Mouse (Mus musculus) forebrain, embryonic 13.5 days (tissue): ENCODE data around the gene Mucl2. TPM values are rescaled to one million over a fixed set of nuclear protein-coding genes. Genes with fewer than 3 reads are reported as not detected.
"Not testable (repeated sequence)": the region's sequence is repeated elsewhere in the genome, so short reads cannot be mapped to it uniquely, and the experiment has no call there.

ENCODE experiments used
- ATAC-seq: fragments of 200-750 bp; cut with Nextera tagmentation; 2 replicates; pipeline ENCODE4 v1.8.0; 2017
- H3K27ac ChIP-seq: fragments of 300-500 bp; sonication (generic); 2 replicates; pipeline ENCODE4 v1.5.1; 2015; ENCODE audit warnings: inconsistent platforms, mild to moderate bottlenecking, moderate library complexity
- H3K27me3 ChIP-seq: fragments of 300-500 bp; sonication (generic); 2 replicates; pipeline ENCODE4 v1.6.1; 2015; ENCODE audit warnings: mild to moderate bottlenecking, inconsistent platforms
- H3K36me3 ChIP-seq: fragments of 300-500 bp; sonication (generic); 2 replicates; pipeline ENCODE4 v1.6.1; 2015; ENCODE audit warnings: mild to moderate bottlenecking, inconsistent platforms; ENCODE audit not compliant: poor library complexity, severe bottlenecking
- H3K4me1 ChIP-seq: fragments of 300-500 bp; sonication (generic); 2 replicates; pipeline ENCODE4 v1.6.1; 2015; ENCODE audit warnings: inconsistent platforms
- H3K4me2 ChIP-seq: fragments of 300-500 bp; sonication (generic); 2 replicates; pipeline ENCODE4 v1.6.1; 2015; ENCODE audit warnings: inconsistent platforms, mild to moderate bottlenecking, moderate library complexity
- H3K4me3 ChIP-seq: fragments of 300-500 bp; sonication (generic); 2 replicates; pipeline ENCODE4 v1.5.1; 2015; ENCODE audit warnings: mild to moderate bottlenecking, inconsistent platforms
- H3K9ac ChIP-seq: fragments of 300-500 bp; sonication (generic); 2 replicates; pipeline ENCODE4 v1.6.1; 2015; ENCODE audit warnings: mild to moderate bottlenecking, inconsistent platforms
- H3K9me3 ChIP-seq: fragments of 300-500 bp; sonication (generic); replicated peaks from 2 replicates; pipeline ENCODE4 v1.6.1; 2016; ENCODE audit warnings: inconsistent platforms
- WGBS: fragments of 180-500 bp; shearing (Covaris S2); methylation state at CpG from one replicate; pipeline ENCODE4 v1.1.7; 2015; 5-methylcytosine and 5-hydroxymethylcytosine counted together
- microRNA-seq: library from miRNA; unstranded; fragments of <30 nt; microRNA quantifications from one replicate; pipeline ENCODE4, GENCODE M21; 2016
- polyA plus RNA-seq: library from polyadenylated mRNA; unstranded; fragments of >200 nt; fragmentation: Nextera tagmentation; extraction: Ambion mirVana; gene quantifications from 2 replicates; pipeline ENCODE4 v1.2.1, GENCODE M21; 2015

The Mucl2 gene
- not detected in 2 replicates for polyA plus RNA-seq

DNA sequence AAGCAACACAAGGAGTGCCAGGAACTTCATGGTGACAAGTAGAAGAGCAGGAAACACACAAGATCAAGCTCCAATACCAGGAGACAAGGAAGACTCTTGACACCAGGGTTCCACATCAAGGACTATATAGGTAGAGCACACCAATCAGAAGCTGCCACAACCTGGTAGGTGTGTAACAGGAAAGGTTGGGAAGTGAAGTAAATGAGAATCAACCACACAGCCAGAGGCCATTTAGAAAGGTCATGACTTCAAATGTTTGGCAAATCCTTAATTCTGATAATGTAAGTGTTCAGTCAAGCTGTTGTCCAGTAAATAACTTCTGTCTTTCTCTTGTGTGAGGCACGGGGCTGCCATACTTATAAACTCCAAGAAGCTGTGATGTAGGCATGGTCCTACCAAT, at the start of gene Mucl2:
Gene Mucl2, minus strand, starts transcription at position 101 of the 400 bp plus-strand sequence.
- 86% methylated on average over 1 of the region's 1 CpGs for WGBS
- no peak for ATAC-seq
- no peaks in the 10 kb centered on the region for H3K27me3 ChIP-seq

DNA sequence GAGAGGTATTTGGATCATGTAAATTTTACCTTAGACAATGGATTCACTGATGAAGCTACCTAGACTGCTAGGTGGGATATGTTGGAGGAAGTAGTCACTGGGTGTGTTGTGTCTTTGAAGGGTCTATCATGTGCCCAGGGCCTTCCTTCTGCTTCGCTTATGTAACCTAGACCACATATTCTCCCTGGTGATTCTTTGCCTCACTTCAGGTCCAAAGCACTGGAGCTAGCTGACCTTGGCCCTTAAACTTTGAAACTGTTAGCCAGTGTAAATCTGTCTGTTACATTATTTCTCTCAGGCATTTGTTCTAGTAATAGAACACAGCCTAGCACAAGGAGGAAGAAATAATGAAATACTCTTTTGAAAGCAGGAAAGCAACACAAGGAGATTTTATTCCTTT, 13.9 kb upstream of the Mucl2 start:
- H3K9ac ChIP-seq, H3K4me1 ChIP-seq, H3K27ac ChIP-seq, H3K36me3 ChIP-seq, H3K27me3 ChIP-seq, H3K4me3 ChIP-seq, ATAC-seq, H3K4me2 ChIP-seq: not testable (repeated sequence)
- 38% methylated on average over 1 of the region's 1 CpGs for WGBS
- H3K9me3 ChIP-seq = peaks cover 13% of the 10 kb centered on the region

More for the DNA sequence above, at the start of gene Mucl2:
- Histone ChIP-seq H3K4me2 (no peak within 1 kb of the TSS), H3K36me3 (no peaks in the 10 kb centered on the region), H3K4me3 (no peak within 1 kb of the TSS), H3K4me1 (no peaks in the 10 kb centered on the region), H3K9ac (no peak within 1 kb of the TSS), H3K9me3 (no peaks in the 10 kb centered on the region), H3K27ac (no peak within 1 kb of the TSS)

Small RNA genes within 50 kb of the gene (microRNA-seq; reads per million reads assigned to microRNA genes)
- not detected for gene Gm22852

Other genes starting within 250 kb of the Mucl2 start
- gene Mucl1, start 143.8 kb downstream of the Mucl2 start, polyA plus RNA-seq = not detected in 2 replicates